Mouse (Mus musculus) monocyte, adult 2 months (primary cell): ENCODE measurements around the gene Cd24a.

Experiments used
- DNase-seq, 2 experiments: peaks; one replicate each; pipeline ENCODE4 v3.0.0; 2022; ENCODE audit warnings: low spot score in 2 of 2, low read depth in 1 of 2

The Cd24a gene

GRCm38 (mm10) chr10:43577997-43578331 is at the start of gene Cd24a:
Gene Cd24a, plus strand, starts transcription at chr10:43578284.
- no peak for DNase-seq

GRCm38 (mm10) chr10:43534382-43534781 is 43.7 kb upstream of the Cd24a start:
- DNase-seq = no peak

- DNase-seq = no peak
These were observed 40.4 kb upstream of the Cd24a start for GRCm38 (mm10) chr10:43537652-43538051.

GRCm38 (mm10) chr10:43538831-43539230 is 39.3 kb upstream of the Cd24a start:
- DNase-seq = no peak

GRCm38 (mm10) chr10:43539746-43540310 is 38.3 kb upstream of the Cd24a start:
- no peak for DNase-seq

GRCm38 (mm10) chr10:43540442-43541152 is 37.5 kb upstream of the Cd24a start, which contains the start of gene 1700021F05Rik:
Gene 1700021F05Rik, minus strand, starts transcription at chr10:43540994.
- DNase-seq = peak; percentile 70 to 85

- no peak for DNase-seq
These were observed 36.9 kb upstream of the Cd24a start for GRCm38 (mm10) chr10:43541153-43541544.

- DNase-seq = no peak
These were observed 28.7 kb upstream of the Cd24a start for GRCm38 (mm10) chr10:43549411-43549810.

- DNase-seq = no peak
These were observed 27.2 kb upstream of the Cd24a start for GRCm38 (mm10) chr10:43550923-43551322.

- DNase-seq = no peak
These were observed 26.7 kb upstream of the Cd24a start for GRCm38 (mm10) chr10:43551388-43551787.

GRCm38 (mm10) chr10:43557630-43558165 is 20.4 kb upstream of the Cd24a start:
- DNase-seq = no peak

- no peak for DNase-seq
These were observed 18.8 kb upstream of the Cd24a start for GRCm38 (mm10) chr10:43559313-43559712.

GRCm38 (mm10) chr10:43560765-43561164 is 17.3 kb upstream of the Cd24a start:
- no peak for DNase-seq

- no peak for DNase-seq
These were observed 16.8 kb upstream of the Cd24a start for GRCm38 (mm10) chr10:43561311-43561710.

GRCm38 (mm10) chr10:43574352-43574751 is 3.7 kb upstream of the Cd24a start:
- no peak for DNase-seq

- peak in 1 of 2 experiments; percentile 66 for DNase-seq
These were observed 3.1 kb upstream of the Cd24a start for GRCm38 (mm10) chr10:43574956-43575355.

- no peak for DNase-seq
These were observed 636 bp upstream of the Cd24a start for GRCm38 (mm10) chr10:43577299-43577996.

- no peak for DNase-seq
These were observed 276 bp downstream of the Cd24a start for GRCm38 (mm10) chr10:43578366-43578753.

- DNase-seq = no peak
These were observed 783 bp downstream of the Cd24a start for GRCm38 (mm10) chr10:43578754-43579380.

- no peak for DNase-seq
These were observed 1.5 kb downstream of the Cd24a start for GRCm38 (mm10) chr10:43579381-43580261.

- DNase-seq = no peak
These were observed 2.6 kb downstream of the Cd24a start for GRCm38 (mm10) chr10:43580649-43581078.
